Mouse (Mus musculus) testis, adult 2 months (tissue): Measurements from ENCODE around the gene Afap1l2. TPM values are rescaled to one million over a fixed set of nuclear protein-coding genes. Genes with fewer than 3 reads are reported as not detected.

Experiments
- H3K27ac ChIP-seq: fragments of 200-500 bp; 2 replicates; pipeline ENCODE4 v1.5.1; 2012; ENCODE audit warnings: low read depth, low read length; ENCODE audit not compliant: control insufficient read depth, insufficient read depth
- H3K27me3 ChIP-seq: fragments of 200-500 bp; 2 replicates; pipeline ENCODE4 v1.6.1; 2012; ENCODE audit warnings: mild to moderate bottlenecking, low read length, moderate library complexity; ENCODE audit not compliant: control insufficient read depth, insufficient read depth
- H3K36me3 ChIP-seq: fragments of 200-500 bp; 2 replicates; pipeline ENCODE4 v1.6.1; 2012; ENCODE audit warnings: mild to moderate bottlenecking, low read length; ENCODE audit not compliant: control insufficient read depth, insufficient read depth
- H3K4me1 ChIP-seq: fragments of 200-500 bp; 2 replicates; pipeline ENCODE4 v1.6.1; 2012; ENCODE audit warnings: low read length; ENCODE audit not compliant: control insufficient read depth, insufficient read depth
- H3K4me3 ChIP-seq: fragments of 200-500 bp; 2 replicates; pipeline ENCODE4 v1.5.1; 2012; ENCODE audit warnings: low read depth, mild to moderate bottlenecking, low read length, moderate library complexity, mixed read lengths; ENCODE audit not compliant: control insufficient read depth
- CTCF ChIP-seq: fragments of 200-500 bp; IDR thresholded peaks from 2 replicates; pipeline ENCODE4 v1.5.1; 2012; ENCODE audit warnings: low read depth, mild to moderate bottlenecking, inconsistent platforms, low read length, moderate library complexity; ENCODE audit not compliant: control insufficient read depth, insufficient read depth, insufficient replicate concordance
- POLR2A ChIP-seq: fragments of 200-500 bp; IDR thresholded peaks from 2 replicates; pipeline ENCODE4 v1.6.1; 2012; ENCODE audit warnings: low read depth, mild to moderate bottlenecking, inconsistent platforms, low read length, moderate library complexity; ENCODE audit not compliant: control insufficient read depth
- polyA plus RNA-seq: library from polyadenylated mRNA; depleted of rRNA; stranded (reverse); fragments of >200 nt; gene quantifications from 2 replicates; pipeline ENCODE4 v1.2.3, GENCODE M21; 2012

Afap1l2 gene
- polyA plus RNA-seq, 1 experiment: 0.51 TPM

- Histone ChIP-seq H3K4me3 (no peak overlapping the region), H3K4me1 (no peaks in the 10 kb centered on the region; the same call in 1 of the 2 replicates), H3K27me3 (no peaks in the 10 kb centered on the region), H3K27ac (no peak overlapping the region), H3K36me3 (no peaks in the 10 kb centered on the region)
- TF ChIP-seq POLR2A: no peak
- no peak for TF ChIP-seq CTCF
Observed at GRCm38 (mm10) chr19:56998910-56999309, 9.1 kb downstream of the Afap1l2 start.

- no peaks in the 10 kb centered on the region for H3K27me3 ChIP-seq
- TF ChIP-seq POLR2A (no peak), CTCF (no peak)
- H3K4me1 ChIP-seq: no peaks in the 10 kb centered on the region; the same call in 1 of the 2 replicates
- H3K36me3 ChIP-seq: no peaks in the 10 kb centered on the region
- H3K4me3 ChIP-seq: no peak overlapping the region
- H3K27ac ChIP-seq: no peak overlapping the region
Observed at GRCm38 (mm10) chr19:56998331-56998730, 9.7 kb downstream of the Afap1l2 start.

- H3K4me1 ChIP-seq: no peaks in the 10 kb centered on the region; the same call in 1 of the 2 replicates
- no peaks in the 10 kb centered on the region for H3K27me3 ChIP-seq
- H3K27ac ChIP-seq: no peak overlapping the region
- H3K36me3 ChIP-seq: no peaks in the 10 kb centered on the region
- TF ChIP-seq POLR2A (no peak), CTCF (no peak)
- H3K4me3 ChIP-seq: no peak overlapping the region
Observed at GRCm38 (mm10) chr19:56997164-56997599, 10.8 kb downstream of the Afap1l2 start.

GRCm38 (mm10) chr19:56995441-56995840 is 12.6 kb downstream of the Afap1l2 start:
- TF ChIP-seq CTCF (no peak), POLR2A (no peak)
- H3K27me3 ChIP-seq: no peaks in the 10 kb centered on the region
- H3K4me3 ChIP-seq: no peak overlapping the region
- H3K27ac ChIP-seq: no peak overlapping the region
- H3K4me1 ChIP-seq: no peaks in the 10 kb centered on the region; the same call in 1 of the 2 replicates
- H3K36me3 ChIP-seq: no peaks in the 10 kb centered on the region

GRCm38 (mm10) chr19:56994653-56995052 is 13.4 kb downstream of the Afap1l2 start:
- no peaks in the 10 kb centered on the region for H3K27me3 ChIP-seq
- no peaks in the 10 kb centered on the region for H3K36me3 ChIP-seq
- H3K4me3 ChIP-seq: no peak overlapping the region
- TF ChIP-seq CTCF (no peak), POLR2A (no peak)
- no peak overlapping the region for H3K27ac ChIP-seq
- H3K4me1 ChIP-seq: peaks cover 2% of the 10 kb centered on the region; the same call in 1 of the 2 replicates

GRCm38 (mm10) chr19:56993763-56994162 is 14.3 kb downstream of the Afap1l2 start:
- Histone ChIP-seq H3K4me3 (no peak overlapping the region), H3K36me3 (no peaks in the 10 kb centered on the region), H3K27ac (no peak overlapping the region), H3K4me1 (peaks cover 5% of the 10 kb centered on the region; the same call in 1 of the 2 replicates), H3K27me3 (no peaks in the 10 kb centered on the region)
- no peak for TF ChIP-seq POLR2A
- TF ChIP-seq CTCF: no peak

- Histone ChIP-seq H3K4me1 (peaks cover 6% of the 10 kb centered on the region; the same call in 1 of the 2 replicates), H3K27me3 (no peaks in the 10 kb centered on the region), H3K27ac (no peak overlapping the region), H3K36me3 (no peaks in the 10 kb centered on the region), H3K4me3 (no peak overlapping the region)
- no peak for TF ChIP-seq CTCF
Observed at GRCm38 (mm10) chr19:56992978-56993545, 15.0 kb downstream of the Afap1l2 start.
